Mouse (Mus musculus) left cerebral cortex, adult 2 months (tissue): ENCODE data around the gene Plscr3. TPM values are rescaled to one million over a fixed set of nuclear protein-coding genes. Genes with fewer than 3 reads are reported as not detected.

ENCODE experiments used
- DNase-seq, 2 experiments: peaks; one replicate each; pipeline ENCODE4 v3.0.0; 2021 to 2022; ENCODE audit warnings: low spot score in 2 of 2, mixed read lengths in 1 of 2; ENCODE audit errors: extremely low spot score in 1 of 2
- H3K27ac ChIP-seq: fragments of 200-600 bp; 2 replicates; pipeline ENCODE4 v1.8.1; 2022
- H3K4me3 ChIP-seq: fragments of 200-600 bp; 2 replicates; pipeline ENCODE4 v1.8.1; 2022
- CTCF ChIP-seq: fragments of 200-600 bp; IDR thresholded peaks from 2 replicates; pipeline ENCODE4 v1.8.1; 2022; ENCODE audit warnings: antibody characterized with exemption, mild to moderate bottlenecking, moderate library complexity
- intact Hi-C: fragments of 180-260 bp; cut with DNase I; formaldehyde crosslinking; loops from one replicate; pipeline ENCODE4 v1.15.1; 2025
- total RNA-seq, 2 experiments: library from RNA; stranded (reverse); gene quantifications; 2 replicates each; pipeline ENCODE4 v1.2.3; 2021

Plscr3 gene
- total RNA-seq, 2 experiments from 2014 or later: 19.5 to 22.5 TPM

- no peak; the same call in 1 of the 2 replicates for TF ChIP-seq CTCF
- H3K4me3 ChIP-seq: no peak within 1 kb of the TSS; the same call in 1 of the 2 replicates
These were observed 40.9 kb upstream of the Plscr3 start, which contains the start of gene Tmem102 for GRCm38 (mm10) chr11:69804972-69805909. Tmem102 (minus strand) TSS chr11:69805624.

GRCm38 (mm10) chr11:69806378-69806777 is 39.8 kb upstream of the Plscr3 start:
- no peak overlapping the region for H3K27ac ChIP-seq
- no peak; the same call in 1 of the 2 replicates for TF ChIP-seq CTCF

More at GRCm38 (mm10) chr11:69804972-69805909, 40.9 kb upstream of the Plscr3 start, which contains the start of gene Tmem102:
- DNase-seq: no peak
- no peak within 1 kb of the TSS for H3K27ac ChIP-seq
- intact Hi-C loops: loop anchor here (5.0 kb wide), 1 partner anchor 72 kb away; the partner anchor contains the start of gene Tmem95

GRCm38 (mm10) chr11:69807641-69808040 is 38.5 kb upstream of the Plscr3 start:
- Histone ChIP-seq H3K4me3 (no peak overlapping the region), H3K27ac (no peak overlapping the region)
- intact Hi-C loops: no loop called here

More at GRCm38 (mm10) chr11:69806378-69806777, 39.8 kb upstream of the Plscr3 start:
- DNase-seq: no peak
- intact Hi-C loops: no loop called here
- no peak overlapping the region for H3K4me3 ChIP-seq

GRCm38 (mm10) chr11:69810280-69810679 is 35.9 kb upstream of the Plscr3 start:
- TF ChIP-seq CTCF: no peak
- Histone ChIP-seq H3K27ac (no peak overlapping the region), H3K4me3 (no peak overlapping the region)
- intact Hi-C loops: loop anchor here (5.0 kb wide), 1 partner anchor 52 kb away; no protein-coding TSS in a partner anchor
- DNase-seq: no peak

More at GRCm38 (mm10) chr11:69807641-69808040, 38.5 kb upstream of the Plscr3 start:
- DNase-seq: no peak
- no peak for TF ChIP-seq CTCF

GRCm38 (mm10) chr11:69815155-69815554 is 31.0 kb upstream of the Plscr3 start, which contains the start of gene Gm39566:
Gm39566 (minus strand) TSS chr11:69815298.
- intact Hi-C loops: no loop called here
- TF ChIP-seq CTCF: no peak
- no peak within 1 kb of the TSS for H3K27ac ChIP-seq
- no peak within 1 kb of the TSS for H3K4me3 ChIP-seq
- no peak for DNase-seq

- TF ChIP-seq CTCF: no peak
- H3K27ac ChIP-seq: no peak overlapping the region
- no peak overlapping the region for H3K4me3 ChIP-seq
- intact Hi-C loops: no loop called here
- DNase-seq: no peak
These were observed 29.7 kb upstream of the Plscr3 start for GRCm38 (mm10) chr11:69816520-69816919.

GRCm38 (mm10) chr11:69818365-69818764 is 27.8 kb upstream of the Plscr3 start, which contains the start of gene Spem2:
Spem2 (minus strand) TSS chr11:69818465.
- intact Hi-C loops: no loop called here

GRCm38 (mm10) chr11:69818871-69819270 is 27.3 kb upstream of the Plscr3 start:
- TF ChIP-seq CTCF: no peak
- no peak overlapping the region for H3K4me3 ChIP-seq
- H3K27ac ChIP-seq: no peak overlapping the region
- intact Hi-C loops: no loop called here
- DNase-seq: no peak

More at GRCm38 (mm10) chr11:69818365-69818764, 27.8 kb upstream of the Plscr3 start, which contains the start of gene Spem2:
- TF ChIP-seq CTCF: no peak
- Histone ChIP-seq H3K27ac (no peak within 1 kb of the TSS), H3K4me3 (no peak within 1 kb of the TSS)
- DNase-seq: no peak

GRCm38 (mm10) chr11:69822080-69822479 is 24.1 kb upstream of the Plscr3 start, which contains the start of gene Spem1:
Spem1 (minus strand) TSS chr11:69822180.
- H3K4me3 ChIP-seq: no peak within 1 kb of the TSS
- DNase-seq: no peak
- no peak within 1 kb of the TSS for H3K27ac ChIP-seq
- intact Hi-C loops: no loop called here
- TF ChIP-seq CTCF: no peak

GRCm38 (mm10) chr11:69823456-69823855 is 22.7 kb upstream of the Plscr3 start:
- intact Hi-C loops: no loop called here

GRCm38 (mm10) chr11:69828832-69829231 is 17.3 kb upstream of the Plscr3 start:
- Histone ChIP-seq H3K4me3 (no peak overlapping the region), H3K27ac (no peak overlapping the region)

More at GRCm38 (mm10) chr11:69823456-69823855, 22.7 kb upstream of the Plscr3 start:
- DNase-seq: no peak
- Histone ChIP-seq H3K4me3 (no peak overlapping the region), H3K27ac (no peak overlapping the region)
- TF ChIP-seq CTCF: no peak

GRCm38 (mm10) chr11:69833554-69833953 is 12.6 kb upstream of the Plscr3 start:
- H3K27ac ChIP-seq: no peak overlapping the region
- intact Hi-C loops: no loop called here
- DNase-seq: no peak

More at GRCm38 (mm10) chr11:69828832-69829231, 17.3 kb upstream of the Plscr3 start:
- intact Hi-C loops: no loop called here
- no peak for DNase-seq
- no peak for TF ChIP-seq CTCF

More at GRCm38 (mm10) chr11:69833554-69833953, 12.6 kb upstream of the Plscr3 start:
- peak overlapping the region; percentile 67 for H3K4me3 ChIP-seq
- TF ChIP-seq CTCF: no peak
